Mouse (Mus musculus): ENCODE results near the gene Tmem167.
"Not testable (repeated sequence)": the region's sequence is repeated elsewhere in the genome, so short reads cannot be mapped to it uniquely, and the experiment has no call there.

Gene Tmem167

GRCm38 (mm10) chr13:90088962-90089824 lies at the start of gene Tmem167, which contains the start of gene Xrcc4:
Tmem167 (plus strand) TSS chr13:90089123.
Xrcc4 (minus strand) TSS chr13:90089608.
- DNase-seq (ENCODE audit: low read depth, low spot score) = peak; percentile 99

- no peak for DNase-seq (ENCODE audit: low read depth, low spot score)
Observed at GRCm38 (mm10) chr13:90039613-90040012, 49.3 kb upstream of the Tmem167 start.

GRCm38 (mm10) chr13:90051735-90052134 lies 37.2 kb upstream of the Tmem167 start:
- no peak for DNase-seq (ENCODE audit: low read depth, low spot score)

- DNase-seq (ENCODE audit: low read depth, low spot score) = no peak
Observed at GRCm38 (mm10) chr13:90052408-90052807, 36.5 kb upstream of the Tmem167 start.

GRCm38 (mm10) chr13:90061877-90062276 lies 27.0 kb upstream of the Tmem167 start:
- DNase-seq (ENCODE audit: low read depth, low spot score) = no peak

GRCm38 (mm10) chr13:90089825-90090183 lies 881 bp downstream of the Tmem167 start:
- no peak for DNase-seq (ENCODE audit: low read depth, low spot score)

GRCm38 (mm10) chr13:90101514-90101913 lies 12.6 kb downstream of the Tmem167 start:
- no peak for DNase-seq (ENCODE audit: low read depth, low spot score)

- no peak for DNase-seq (ENCODE audit: low read depth, low spot score)
Observed at GRCm38 (mm10) chr13:90106139-90106538, 17.2 kb downstream of the Tmem167 start.

GRCm38 (mm10) chr13:90108746-90109145 lies 19.8 kb downstream of the Tmem167 start:
- DNase-seq (ENCODE audit: low read depth, low spot score) = not testable (repeated sequence)

- DNase-seq (ENCODE audit: low read depth, low spot score) = no peak
Observed at GRCm38 (mm10) chr13:90111681-90112080, 22.8 kb downstream of the Tmem167 start.

- DNase-seq (ENCODE audit: low read depth, low spot score) = peak; percentile 53
Observed at GRCm38 (mm10) chr13:90136156-90136910, 47.4 kb downstream of the Tmem167 start.

- peak; percentile 71 for DNase-seq (ENCODE audit: low read depth, low spot score)
Observed at GRCm38 (mm10) chr13:90141681-90142080, 52.8 kb downstream of the Tmem167 start.

GRCm38 (mm10) chr13:90143245-90143644 lies 54.3 kb downstream of the Tmem167 start:
- no peak for DNase-seq (ENCODE audit: low read depth, low spot score)

- DNase-seq (ENCODE audit: low read depth, low spot score) = no peak
Observed at GRCm38 (mm10) chr13:90151881-90152280, 63.0 kb downstream of the Tmem167 start.

- no peak for DNase-seq (ENCODE audit: low read depth, low spot score)
Observed at GRCm38 (mm10) chr13:90152536-90153273, 63.8 kb downstream of the Tmem167 start.

GRCm38 (mm10) chr13:90164147-90164546 lies 75.2 kb downstream of the Tmem167 start:
- no peak for DNase-seq (ENCODE audit: low read depth, low spot score)

GRCm38 (mm10) chr13:90167044-90167443 lies 78.1 kb downstream of the Tmem167 start:
- no peak for DNase-seq (ENCODE audit: low read depth, low spot score)

- no peak for DNase-seq (ENCODE audit: low read depth, low spot score)
Observed at GRCm38 (mm10) chr13:90170100-90170781, 81.3 kb downstream of the Tmem167 start.

- DNase-seq (ENCODE audit: low read depth, low spot score) = no peak
Observed at GRCm38 (mm10) chr13:90170782-90171179, 81.9 kb downstream of the Tmem167 start.

GRCm38 (mm10) chr13:90171390-90171789 lies 82.5 kb downstream of the Tmem167 start:
- no peak for DNase-seq (ENCODE audit: low read depth, low spot score)

- DNase-seq (ENCODE audit: low read depth, low spot score) = no peak
Observed at GRCm38 (mm10) chr13:90175662-90176061, 86.7 kb downstream of the Tmem167 start.
